Mouse (Mus musculus) lung, postnatal 0 days (tissue): ENCODE results near the gene Gcdh. TPM values are rescaled to one million over a fixed set of nuclear protein-coding genes. Genes with fewer than 3 reads are reported as not detected.

Source experiments
- ATAC-seq: fragments of 200-750 bp; cut with Nextera tagmentation; 2 replicates; pipeline ENCODE4 v1.8.0; 2017; ENCODE audit warnings: moderate library complexity
- DNase-seq: peaks from one replicate; pipeline ENCODE4 v3.0.0-alpha.2; 2016; ENCODE audit warnings: low spot score
- H3K27ac ChIP-seq: fragments of 300-500 bp; sonication (generic); 2 replicates; pipeline ENCODE4 v1.5.1; 2014; ENCODE audit warnings: antibody characterized with exemption, mild to moderate bottlenecking, low read length, mixed read lengths
- H3K27me3 ChIP-seq: fragments of 300-500 bp; sonication (generic); replicated peaks from 2 replicates; pipeline ENCODE4 v1.6.1; 2014; ENCODE audit warnings: low read length, mixed read lengths; ENCODE audit not compliant: insufficient read depth
- H3K36me3 ChIP-seq: fragments of 300-500 bp; sonication (generic); 2 replicates; pipeline ENCODE4 v1.6.1; 2014; ENCODE audit warnings: low read length, mixed read lengths; ENCODE audit not compliant: insufficient read depth
- H3K4me1 ChIP-seq: fragments of 300-500 bp; sonication (generic); 2 replicates; pipeline ENCODE4 v1.6.1; 2014; ENCODE audit warnings: antibody characterized with exemption, low read depth, low read length, mixed read lengths; ENCODE audit not compliant: insufficient read depth
- H3K4me2 ChIP-seq: fragments of 300-500 bp; sonication (generic); replicated peaks from 2 replicates; pipeline ENCODE4 v1.6.1; 2014; ENCODE audit warnings: low read depth, mild to moderate bottlenecking, low read length, moderate library complexity, mixed read lengths
- H3K4me3 ChIP-seq: fragments of 300-500 bp; sonication (generic); 2 replicates; pipeline ENCODE4 v1.5.1; 2014; ENCODE audit warnings: low read depth, low read length
- H3K9ac ChIP-seq: fragments of 300-500 bp; sonication (generic); replicated peaks from 2 replicates; pipeline ENCODE4 v1.6.1; 2014; ENCODE audit warnings: low read depth, mild to moderate bottlenecking
- H3K9me3 ChIP-seq: fragments of 300-500 bp; sonication (generic); 2 replicates; pipeline ENCODE4 v1.6.1; 2016; ENCODE audit warnings: low read length, mixed read lengths
- CTCF ChIP-seq: IDR thresholded peaks from 2 replicates; pipeline ENCODE4 v1.5.1; 2016; ENCODE audit warnings: antibody characterized with exemption, mild to moderate bottlenecking
- EP300 ChIP-seq: IDR thresholded peaks from 2 replicates; pipeline ENCODE4 v1.6.1; 2016; ENCODE audit warnings: antibody characterized with exemption, mild to moderate bottlenecking, control low read depth
- WGBS: fragments of 180-500 bp; shearing (Covaris S2); extraction: QIAGEN DNeasy Blood & Tissue Kit; methylation state at CpG from one replicate; pipeline ENCODE4 v1.1.7; 2014; 5-methylcytosine and 5-hydroxymethylcytosine counted together
- polyA plus RNA-seq: library from polyadenylated mRNA; unstranded; fragments of >200 nt; fragmentation: Nextera tagmentation; extraction: Ambion mirVana; gene quantifications from 2 replicates; pipeline ENCODE4 v1.2.1, GENCODE M21; 2015

The Gcdh gene
- polyA plus RNA-seq, 1 experiment from 2014 or later, result 16.2 TPM

DNA sequence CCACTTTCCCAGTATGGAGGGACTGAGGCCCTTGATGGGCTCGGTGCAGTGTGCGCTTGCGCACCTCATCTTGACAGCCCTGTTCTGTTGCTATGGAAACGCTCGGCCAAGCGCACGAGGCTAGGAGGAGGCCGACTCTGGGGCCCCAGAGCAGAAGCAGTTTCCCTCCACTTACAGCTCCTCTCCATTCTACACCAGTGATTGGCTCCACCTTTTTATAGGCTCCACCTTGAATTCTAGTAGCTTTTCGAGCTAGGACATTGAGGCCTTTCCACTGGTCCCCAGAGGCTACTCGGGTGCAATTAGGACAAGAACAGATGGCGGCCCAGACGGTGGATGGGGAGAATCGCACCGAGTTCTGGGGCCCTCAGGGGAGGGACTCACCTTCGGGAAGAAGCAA is 41.1 kb upstream of the Gcdh start:
- no peak overlapping the region for H3K4me3 ChIP-seq
- H3K4me1 ChIP-seq, result no peaks in the 10 kb centered on the region
- 1% methylated on average over 15 of the region's 15 CpGs for WGBS
- H3K27me3 ChIP-seq, result peaks cover 36% of the 10 kb centered on the region
- no peak overlapping the region for H3K4me2 ChIP-seq
- TF ChIP-seq EP300 (no peak), CTCF (no peak)
- H3K27ac ChIP-seq, result no peak overlapping the region
- H3K36me3 ChIP-seq, result no peaks in the 10 kb centered on the region
- peak; percentile 29 for DNase-seq
- peak; percentile 50 for ATAC-seq
- H3K9me3 ChIP-seq, result no peaks in the 10 kb centered on the region
- no peak overlapping the region for H3K9ac ChIP-seq

DNA sequence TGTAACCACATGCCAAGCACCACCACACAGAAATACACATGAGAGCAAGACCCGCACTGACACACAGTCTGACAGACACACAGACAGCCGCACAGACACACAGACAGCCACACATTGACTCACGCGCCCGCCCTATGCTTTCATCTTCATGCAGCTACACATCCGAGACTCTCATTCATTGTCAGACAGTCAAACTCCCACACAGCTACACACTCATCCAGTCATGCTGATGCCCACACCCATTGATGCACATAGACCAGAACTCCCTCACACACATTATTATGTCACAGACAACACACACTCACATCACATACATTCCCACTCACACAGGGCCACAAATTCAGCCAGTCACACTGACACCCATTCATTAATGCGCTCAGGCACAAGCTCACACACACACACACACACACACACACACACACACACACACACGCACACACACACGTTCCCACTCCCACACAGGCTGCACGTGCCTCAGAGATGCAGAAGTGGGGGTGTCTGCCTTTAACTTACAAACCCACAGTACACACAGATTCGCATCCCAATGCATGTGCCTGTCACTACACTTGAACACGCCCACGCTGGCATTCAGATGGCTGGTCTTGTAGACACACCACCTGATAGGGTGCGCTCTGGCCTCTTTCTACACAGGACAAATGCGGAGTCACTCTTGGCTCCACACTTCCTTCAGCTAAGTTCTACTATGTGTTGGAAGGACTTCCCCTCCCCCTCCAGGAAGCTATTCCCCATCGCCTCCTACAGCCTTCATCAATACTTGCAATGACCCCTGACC is 40.2 kb upstream of the Gcdh start:
- Histone ChIP-seq H3K27ac (no peak overlapping the region), H3K9ac (no peak overlapping the region), H3K9me3 (no peaks in the 10 kb centered on the region), H3K36me3 (no peaks in the 10 kb centered on the region), H3K4me2 (no peak overlapping the region), H3K27me3 (peaks cover 45% of the 10 kb centered on the region), H3K4me1 (no peaks in the 10 kb centered on the region), H3K4me3 (no peak overlapping the region)
- WGBS, result 73% methylated on average over 16 of the region's 16 CpGs
- no peak for ATAC-seq
- TF ChIP-seq CTCF, result no peak
- TF ChIP-seq EP300, result no peak
- DNase-seq, result no peak

DNA sequence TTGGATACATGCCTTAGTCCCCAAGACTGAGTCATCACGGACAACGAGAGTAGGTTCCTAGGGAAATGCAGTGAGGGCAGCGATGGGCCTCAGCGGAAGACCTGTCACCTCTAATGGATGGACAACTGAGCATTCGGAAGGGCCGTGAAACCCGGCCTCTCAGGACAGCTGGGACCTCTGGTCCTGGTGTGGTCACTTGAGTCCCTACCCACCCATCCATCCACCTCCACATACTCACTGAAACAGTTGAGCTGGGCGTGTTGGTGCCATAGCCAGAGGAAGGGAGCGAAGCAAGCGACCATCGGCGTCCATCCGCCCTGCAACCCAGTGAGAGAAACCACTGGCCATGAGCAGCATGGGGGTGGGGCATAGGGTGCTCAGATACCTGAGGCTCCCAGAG is 36.9 kb upstream of the Gcdh start:
- no peak for TF ChIP-seq CTCF
- TF ChIP-seq EP300, result no peak
- no peak for ATAC-seq
- Histone ChIP-seq H3K9ac (no peak overlapping the region), H3K4me3 (no peak overlapping the region), H3K4me2 (no peak overlapping the region), H3K4me1 (no peaks in the 10 kb centered on the region), H3K27me3 (peaks cover 35% of the 10 kb centered on the region), H3K36me3 (no peaks in the 10 kb centered on the region), H3K9me3 (no peaks in the 10 kb centered on the region), H3K27ac (no peak overlapping the region)
- DNase-seq, result no peak
- WGBS, result 87% methylated on average over 13 of the region's 13 CpGs

DNA sequence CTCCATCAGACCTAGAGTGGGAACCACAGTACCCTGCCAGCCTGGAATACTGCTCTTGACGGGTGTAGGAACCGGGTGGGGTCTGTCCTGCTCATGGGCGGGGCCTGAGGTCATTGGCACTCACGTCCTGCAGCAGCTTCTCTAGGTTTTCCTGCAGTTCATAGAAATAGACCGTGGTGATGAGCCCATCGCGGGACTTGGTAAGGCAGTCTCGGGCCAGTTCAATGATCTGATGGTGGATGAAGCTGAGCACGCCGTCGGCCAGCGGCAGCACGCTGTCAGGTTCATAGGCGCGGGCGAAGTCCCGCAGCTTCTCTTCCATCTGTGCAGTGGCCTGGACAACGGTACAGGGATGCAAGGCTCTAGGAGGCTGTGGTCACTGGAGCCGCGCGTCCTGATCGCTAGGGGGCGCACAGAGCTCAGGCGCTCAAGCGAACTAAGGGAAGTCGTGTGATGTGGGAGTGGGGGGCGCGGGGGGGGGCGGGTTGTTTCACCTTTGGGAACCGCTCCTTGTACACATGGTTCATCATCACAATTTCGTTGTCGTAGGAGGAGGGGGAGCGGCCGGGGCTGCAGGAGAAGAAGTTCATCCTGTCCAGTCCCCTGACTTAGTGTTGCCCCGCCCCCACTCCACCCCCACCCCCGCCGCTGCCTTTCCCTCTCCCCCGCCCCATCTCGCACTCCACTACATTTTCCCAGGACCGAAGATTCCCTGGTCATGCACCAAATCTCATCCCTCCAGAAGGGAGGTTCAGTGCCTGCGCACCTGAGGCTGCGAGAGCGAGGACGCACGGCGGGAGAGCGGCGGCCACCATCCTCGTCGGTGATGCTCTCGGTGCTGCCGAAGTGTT is 35.0 kb upstream of the Gcdh start:
- Histone ChIP-seq H3K27me3 (peaks cover 24% of the 10 kb centered on the region), H3K9ac (no peak overlapping the region), H3K9me3 (no peaks in the 10 kb centered on the region), H3K4me1 (no peaks in the 10 kb centered on the region), H3K4me3 (peak overlapping the region; percentile 12; the same call in 1 of the 2 replicates), H3K36me3 (no peaks in the 10 kb centered on the region), H3K27ac (no peak overlapping the region), H3K4me2 (peak overlapping the region; percentile 44)
- DNase-seq (peak; percentile 70), ATAC-seq (peak; percentile 64)
- 5% methylated on average over 50 of the region's 52 CpGs for WGBS
- TF ChIP-seq EP300, result no peak
- peak; percentile 81 for TF ChIP-seq CTCF

DNA sequence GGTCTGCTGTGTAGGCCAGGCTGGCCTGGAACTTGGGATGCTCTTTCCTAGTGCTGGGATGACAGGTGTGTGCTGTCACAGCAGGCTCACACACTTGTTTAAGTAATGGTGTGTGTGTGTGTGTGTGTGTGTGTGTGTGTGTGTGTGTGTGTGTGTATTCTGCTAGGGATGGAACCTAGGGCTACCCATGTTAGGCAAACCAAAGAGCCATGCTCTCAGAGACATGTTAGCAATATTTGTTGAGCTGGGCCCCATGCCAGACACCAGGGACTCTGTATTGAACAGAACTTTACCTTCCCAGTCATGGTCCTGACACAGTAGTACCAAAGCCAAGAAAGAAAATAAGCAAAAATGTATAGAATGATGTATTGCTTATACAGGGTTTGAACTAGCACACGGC is 33.8 kb upstream of the Gcdh start:
- no peak overlapping the region for H3K9ac ChIP-seq
- H3K36me3 ChIP-seq, result no peaks in the 10 kb centered on the region
- TF ChIP-seq EP300 (no peak), CTCF (no peak)
- H3K4me2 ChIP-seq, result no peak overlapping the region
- H3K4me3 ChIP-seq, result no peak overlapping the region
- peaks cover 24% of the 10 kb centered on the region for H3K27me3 ChIP-seq
- 65% methylated on average over 1 of the region's 1 CpGs for WGBS
- no peaks in the 10 kb centered on the region for H3K9me3 ChIP-seq
- ATAC-seq (no peak), DNase-seq (no peak)
- H3K4me1 ChIP-seq, result no peaks in the 10 kb centered on the region
- H3K27ac ChIP-seq, result no peak overlapping the region

DNA sequence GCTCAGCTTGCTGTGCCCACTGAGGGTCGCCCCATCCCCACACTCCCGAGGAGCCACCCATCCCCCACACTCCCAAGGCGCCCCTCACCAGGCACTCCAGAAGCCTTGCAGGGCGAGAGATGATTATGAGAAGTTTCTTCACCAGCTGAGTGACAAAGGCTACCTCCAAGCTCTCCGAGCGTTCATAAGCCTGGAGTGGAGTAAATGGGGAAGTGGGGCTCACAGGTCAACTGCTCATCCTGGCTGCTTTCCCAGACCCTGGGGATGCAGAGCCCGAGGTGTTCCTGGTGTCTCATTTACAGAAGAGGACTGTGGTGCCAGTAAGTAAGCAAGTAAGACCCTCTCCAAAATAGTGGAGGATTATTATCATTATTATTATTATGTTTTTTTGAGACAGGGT is 31.8 kb upstream of the Gcdh start:
- H3K9ac ChIP-seq, result no peak overlapping the region
- ATAC-seq (no peak), DNase-seq (no peak)
- no peak overlapping the region for H3K27ac ChIP-seq
- H3K4me3 ChIP-seq, result no peak overlapping the region
- no peaks in the 10 kb centered on the region for H3K36me3 ChIP-seq
- no peak overlapping the region for H3K4me2 ChIP-seq
- H3K9me3 ChIP-seq, result no peaks in the 10 kb centered on the region
- peaks cover 24% of the 10 kb centered on the region for H3K27me3 ChIP-seq
- no peak for TF ChIP-seq CTCF
- TF ChIP-seq EP300, result no peak
- no peaks in the 10 kb centered on the region for H3K4me1 ChIP-seq
- 44% methylated on average over 7 of the region's 7 CpGs for WGBS
